Mouse (Mus musculus) limb, embryonic 13.5 days (tissue): ENCODE results near the gene Col9a2. TPM values are rescaled to one million over a fixed set of nuclear protein-coding genes. Genes with fewer than 3 reads are reported as not detected.
A peak's percentile ranks its signal among the peaks of the same experiment; 100 is the strongest.

Source experiments
- ATAC-seq: fragments of 200-750 bp; cut with Nextera tagmentation; 2 replicates; pipeline ENCODE4 v1.8.0; 2017; ENCODE audit warnings: low read depth, moderate number of reproducible peaks, moderate TSS enrichment; ENCODE audit not compliant: low FRiP score
- H3K27ac ChIP-seq: fragments of 300-500 bp; sonication (generic); 2 replicates; pipeline ENCODE4 v1.5.1; 2015; ENCODE audit warnings: inconsistent platforms, mild to moderate bottlenecking, moderate library complexity
- H3K27me3 ChIP-seq: fragments of 300-500 bp; sonication (generic); 2 replicates; pipeline ENCODE4 v1.6.1; 2015; ENCODE audit warnings: mild to moderate bottlenecking, inconsistent platforms
- H3K36me3 ChIP-seq: fragments of 300-500 bp; sonication (generic); 2 replicates; pipeline ENCODE4 v1.6.1; 2015; ENCODE audit warnings: inconsistent platforms, mild to moderate bottlenecking, moderate library complexity
- H3K4me1 ChIP-seq: fragments of 300-500 bp; sonication (generic); 2 replicates; pipeline ENCODE4 v1.6.1; 2015; ENCODE audit warnings: inconsistent platforms
- H3K4me2 ChIP-seq: fragments of 300-500 bp; sonication (generic); replicated peaks from 2 replicates; pipeline ENCODE4 v1.6.1; 2015; ENCODE audit warnings: inconsistent platforms, mild to moderate bottlenecking, moderate library complexity
- H3K4me3 ChIP-seq: fragments of 300-500 bp; sonication (generic); 2 replicates; pipeline ENCODE4 v1.5.1; 2015; ENCODE audit warnings: moderate library complexity, mild to moderate bottlenecking, inconsistent platforms
- H3K9ac ChIP-seq: fragments of 300-500 bp; sonication (generic); 2 replicates; pipeline ENCODE4 v1.6.1; 2015; ENCODE audit warnings: mild to moderate bottlenecking, inconsistent platforms
- H3K9me3 ChIP-seq: fragments of 300-500 bp; sonication (generic); 2 replicates; pipeline ENCODE4 v1.6.1; 2016; ENCODE audit warnings: inconsistent platforms
- WGBS: fragments of 180-500 bp; shearing (Covaris S2); methylation state at CpG from one replicate; pipeline ENCODE4 v1.1.7; 2015; 5-methylcytosine and 5-hydroxymethylcytosine counted together
- polyA plus RNA-seq: library from polyadenylated mRNA; unstranded; fragments of >200 nt; fragmentation: Nextera tagmentation; extraction: Ambion mirVana; gene quantifications from 2 replicates; pipeline ENCODE4 v1.2.1, GENCODE M21; 2015

Col9a2 gene
- polyA plus RNA-seq, 1 experiment from 2014 or later: 100 TPM

- ATAC-seq: no peak
- H3K4me1 ChIP-seq: no peaks in the 10 kb centered on the region; the same call in 1 of the 2 replicates
These were observed 13.5 kb upstream of the Col9a2 start for GRCm38 (mm10) chr4:121025681-121026080.

GRCm38 (mm10) chr4:121028146-121028545, 11.0 kb upstream of the Col9a2 start:
- 69% methylated on average over 1 of the region's 1 CpGs for WGBS
- no peak overlapping the region for H3K27ac ChIP-seq

More at GRCm38 (mm10) chr4:121025681-121026080, 13.5 kb upstream of the Col9a2 start:
- 59% methylated on average over 2 of the region's 2 CpGs for WGBS
- Histone ChIP-seq H3K9ac (no peak overlapping the region), H3K4me2 (no peak overlapping the region), H3K9me3 (no peaks in the 10 kb centered on the region), H3K36me3 (no peaks in the 10 kb centered on the region), H3K4me3 (no peak overlapping the region), H3K27me3 (no peaks in the 10 kb centered on the region), H3K27ac (no peak overlapping the region)

GRCm38 (mm10) chr4:121028659-121029392, 10.4 kb upstream of the Col9a2 start:
- no peaks in the 10 kb centered on the region; the same call in 1 of the 2 replicates for H3K4me1 ChIP-seq
- no peaks in the 10 kb centered on the region for H3K27me3 ChIP-seq
- no peaks in the 10 kb centered on the region for H3K9me3 ChIP-seq
- no peak for ATAC-seq
- no peaks in the 10 kb centered on the region for H3K36me3 ChIP-seq
- H3K4me3 ChIP-seq: no peak overlapping the region
- H3K9ac ChIP-seq: no peak overlapping the region
- H3K27ac ChIP-seq: no peak overlapping the region
- H3K4me2 ChIP-seq: no peak overlapping the region
- WGBS: 29% methylated on average over 14 of the region's 14 CpGs

More at GRCm38 (mm10) chr4:121028146-121028545, 11.0 kb upstream of the Col9a2 start:
- H3K4me3 ChIP-seq: no peak overlapping the region
- H3K36me3 ChIP-seq: no peaks in the 10 kb centered on the region
- no peaks in the 10 kb centered on the region for H3K9me3 ChIP-seq
- H3K4me2 ChIP-seq: no peak overlapping the region
- no peak for ATAC-seq
- no peaks in the 10 kb centered on the region for H3K27me3 ChIP-seq
- no peaks in the 10 kb centered on the region; the same call in 1 of the 2 replicates for H3K4me1 ChIP-seq
- no peak overlapping the region for H3K9ac ChIP-seq

GRCm38 (mm10) chr4:121029632-121030031, 9.6 kb upstream of the Col9a2 start:
- WGBS: 77% methylated on average over 3 of the region's 3 CpGs

GRCm38 (mm10) chr4:121031440-121031839, 7.7 kb upstream of the Col9a2 start:
- WGBS: 57% methylated on average over 4 of the region's 4 CpGs
- Histone ChIP-seq H3K4me1 (no peaks in the 10 kb centered on the region), H3K9me3 (no peaks in the 10 kb centered on the region), H3K9ac (no peak overlapping the region), H3K27ac (no peak overlapping the region), H3K4me2 (no peak overlapping the region), H3K4me3 (no peak overlapping the region), H3K27me3 (no peaks in the 10 kb centered on the region), H3K36me3 (no peaks in the 10 kb centered on the region)
- no peak for ATAC-seq

More at GRCm38 (mm10) chr4:121029632-121030031, 9.6 kb upstream of the Col9a2 start:
- no peak for ATAC-seq
- Histone ChIP-seq H3K9ac (no peak overlapping the region), H3K36me3 (no peaks in the 10 kb centered on the region), H3K4me3 (no peak overlapping the region), H3K27ac (no peak overlapping the region), H3K27me3 (no peaks in the 10 kb centered on the region), H3K4me1 (no peaks in the 10 kb centered on the region), H3K9me3 (no peaks in the 10 kb centered on the region), H3K4me2 (no peak overlapping the region)

GRCm38 (mm10) chr4:121033006-121033405, 6.2 kb upstream of the Col9a2 start:
- Histone ChIP-seq H3K4me1 (no peaks in the 10 kb centered on the region), H3K36me3 (no peaks in the 10 kb centered on the region), H3K4me3 (no peak overlapping the region), H3K9me3 (no peaks in the 10 kb centered on the region), H3K9ac (no peak overlapping the region), H3K27me3 (peaks cover 4% of the 10 kb centered on the region), H3K4me2 (no peak overlapping the region), H3K27ac (no peak overlapping the region)
- 78% methylated on average over 2 of the region's 2 CpGs for WGBS
- ATAC-seq: no peak

GRCm38 (mm10) chr4:121040323-121040722, 1.1 kb downstream of the Col9a2 start:
- WGBS: 58% methylated on average over 14 of the region's 14 CpGs
- H3K9ac ChIP-seq: peak overlapping the region; percentile 75
- peak overlapping the region; percentile 74 for H3K4me2 ChIP-seq
- peaks cover 32% of the 10 kb centered on the region for H3K27me3 ChIP-seq
- H3K4me1 ChIP-seq: peaks cover 32% of the 10 kb centered on the region
- peaks cover 25% of the 10 kb centered on the region for H3K36me3 ChIP-seq
- peak overlapping the region; percentile 93 for H3K27ac ChIP-seq
- peak overlapping the region; percentile 57 for H3K4me3 ChIP-seq
- no peaks in the 10 kb centered on the region for H3K9me3 ChIP-seq
- no peak for ATAC-seq

GRCm38 (mm10) chr4:121040897-121041671, 1.9 kb downstream of the Col9a2 start:
- H3K9ac ChIP-seq: peak overlapping the region; percentile 75

GRCm38 (mm10) chr4:121042472-121042871, 3.3 kb downstream of the Col9a2 start:
- peak overlapping the region; percentile 19; the same call in 1 of the 2 replicates for H3K9ac ChIP-seq
- H3K4me1 ChIP-seq: peaks cover 32% of the 10 kb centered on the region
- peak overlapping the region; percentile 93; the same call in 1 of the 2 replicates for H3K27ac ChIP-seq
- peak overlapping the region; percentile 57 for H3K4me3 ChIP-seq
- peak overlapping the region; percentile 74 for H3K4me2 ChIP-seq
- no peaks in the 10 kb centered on the region for H3K9me3 ChIP-seq
- peaks cover 32% of the 10 kb centered on the region for H3K27me3 ChIP-seq
- WGBS: 52% methylated on average over 5 of the region's 5 CpGs
- peaks cover 37% of the 10 kb centered on the region for H3K36me3 ChIP-seq
- no peak for ATAC-seq

More at GRCm38 (mm10) chr4:121040897-121041671, 1.9 kb downstream of the Col9a2 start:
- WGBS: 6% methylated on average over 18 of the region's 18 CpGs
- peak overlapping the region; percentile 93 for H3K27ac ChIP-seq
- no peaks in the 10 kb centered on the region for H3K9me3 ChIP-seq
- peaks cover 32% of the 10 kb centered on the region for H3K27me3 ChIP-seq
- peaks cover 33% of the 10 kb centered on the region for H3K36me3 ChIP-seq
- H3K4me2 ChIP-seq: peak overlapping the region; percentile 74
- ATAC-seq: peak; percentile 79
- H3K4me1 ChIP-seq: peaks cover 32% of the 10 kb centered on the region
- H3K4me3 ChIP-seq: peak overlapping the region; percentile 57

- Histone ChIP-seq H3K9ac (no peak overlapping the region), H3K4me1 (peaks cover 32% of the 10 kb centered on the region), H3K4me3 (no peak overlapping the region), H3K27me3 (peaks cover 29% of the 10 kb centered on the region), H3K9me3 (no peaks in the 10 kb centered on the region), H3K27ac (no peak overlapping the region), H3K36me3 (peaks cover 40% of the 10 kb centered on the region), H3K4me2 (peak overlapping the region; percentile 74)
- no peak for ATAC-seq
- WGBS: 43% methylated on average over 3 of the region's 3 CpGs
These were observed 3.8 kb downstream of the Col9a2 start for GRCm38 (mm10) chr4:121042946-121043345.

GRCm38 (mm10) chr4:121051863-121052262, 12.7 kb downstream of the Col9a2 start:
- H3K9me3 ChIP-seq: no peaks in the 10 kb centered on the region
- H3K4me2 ChIP-seq: peak overlapping the region; percentile 49; the same call in 1 of the 2 replicates
- H3K4me3 ChIP-seq: no peak overlapping the region
- no peak overlapping the region for H3K9ac ChIP-seq
- no peak for ATAC-seq
- peaks cover 27% of the 10 kb centered on the region for H3K27me3 ChIP-seq
- H3K4me1 ChIP-seq: peaks cover 10% of the 10 kb centered on the region
- no peak overlapping the region for H3K27ac ChIP-seq
- 36% methylated on average over 4 of the region's 4 CpGs for WGBS
- H3K36me3 ChIP-seq: peaks cover 47% of the 10 kb centered on the region
